Mouse (Mus musculus): ENCODE results near the gene Pfn4.
"Not testable (repeated sequence)": the region's sequence is repeated elsewhere in the genome, so short reads cannot be mapped to it uniquely, and the experiment has no call there.

The Pfn4 gene

DNA sequence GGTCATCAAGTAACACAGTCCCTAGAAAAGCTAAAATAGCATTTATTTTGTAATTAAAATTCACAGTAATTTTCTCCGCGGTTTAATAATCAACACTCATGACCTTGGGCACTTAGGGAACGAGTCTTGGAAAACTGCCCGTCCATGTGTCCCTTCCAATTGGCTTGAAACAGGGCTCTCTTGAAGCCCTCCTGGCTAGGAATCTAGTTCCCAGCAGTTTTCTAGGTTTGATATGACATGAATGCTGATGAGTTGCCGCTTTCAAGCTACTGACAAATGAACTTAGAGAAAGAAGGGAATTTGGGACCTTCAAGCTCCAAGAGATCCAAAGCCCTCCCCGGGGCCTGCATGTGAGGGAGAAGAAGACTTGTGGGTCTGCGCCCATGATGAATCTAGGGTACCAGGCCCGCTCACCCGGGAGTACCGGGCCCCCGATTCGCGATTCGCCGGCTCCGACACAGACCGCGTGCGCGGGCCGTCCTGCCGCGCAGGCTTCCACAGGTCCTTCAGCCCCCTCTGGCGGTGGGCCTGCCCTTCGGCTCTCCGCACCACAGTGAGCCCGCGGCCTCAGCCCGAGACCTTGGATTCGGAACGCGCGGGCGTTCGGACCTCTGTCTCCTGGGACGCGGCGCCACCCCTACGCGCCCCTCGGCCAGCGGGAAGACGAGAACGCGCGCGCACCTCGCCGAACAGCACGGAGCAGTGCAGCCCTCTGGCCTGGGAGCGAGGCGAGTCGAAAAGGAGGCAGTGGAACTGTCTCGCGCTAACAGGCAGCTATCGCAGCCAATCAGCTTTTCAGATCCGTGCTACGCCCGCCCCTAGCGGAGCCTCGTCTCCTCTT lies at the start of gene Pfn4, which contains the start of gene Fam228b:
Gene Pfn4 (plus strand): TSS at position 531 of the 841 bp plus-strand sequence.
Gene Fam228b (minus strand): TSS at position 776 of the 841 bp plus-strand sequence.
- DNase-seq (ENCODE audit: low spot score), result peak; percentile 89

DNA sequence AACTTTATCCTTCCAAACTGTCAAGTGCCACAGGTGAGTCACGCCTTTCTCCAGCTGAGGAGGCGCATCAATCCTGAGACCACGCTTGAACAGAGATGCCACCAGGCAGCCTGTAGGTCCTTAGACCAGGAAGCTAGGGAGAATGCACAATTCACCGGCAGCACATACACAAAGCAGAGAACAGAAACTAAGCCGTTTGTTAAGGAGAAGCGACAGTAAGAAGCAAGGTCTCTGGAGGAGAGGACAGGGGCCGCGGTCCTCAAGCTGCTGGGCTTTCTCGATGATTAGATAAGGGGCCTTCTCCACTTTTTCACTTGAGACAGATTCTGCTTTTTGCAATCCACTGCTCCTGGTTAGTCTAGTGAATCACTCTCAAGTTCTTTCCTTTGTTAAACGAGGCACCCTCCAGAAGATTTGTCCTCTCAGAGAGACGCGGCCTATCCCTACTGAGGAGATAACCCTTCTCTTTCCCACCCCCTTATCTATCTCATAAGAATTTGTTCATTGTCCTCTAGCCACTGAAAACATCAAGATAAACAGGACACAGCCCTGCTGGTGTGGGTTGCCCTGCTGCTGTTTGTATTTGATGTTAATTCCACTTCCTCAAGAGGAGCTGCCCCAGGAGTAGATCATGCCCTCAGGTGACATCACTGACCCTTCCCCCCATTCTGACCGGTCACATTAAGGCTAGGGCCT lies 49.6 kb upstream of the Pfn4 start:
- DNase-seq (ENCODE audit: low spot score), result peak; percentile 20

DNA sequence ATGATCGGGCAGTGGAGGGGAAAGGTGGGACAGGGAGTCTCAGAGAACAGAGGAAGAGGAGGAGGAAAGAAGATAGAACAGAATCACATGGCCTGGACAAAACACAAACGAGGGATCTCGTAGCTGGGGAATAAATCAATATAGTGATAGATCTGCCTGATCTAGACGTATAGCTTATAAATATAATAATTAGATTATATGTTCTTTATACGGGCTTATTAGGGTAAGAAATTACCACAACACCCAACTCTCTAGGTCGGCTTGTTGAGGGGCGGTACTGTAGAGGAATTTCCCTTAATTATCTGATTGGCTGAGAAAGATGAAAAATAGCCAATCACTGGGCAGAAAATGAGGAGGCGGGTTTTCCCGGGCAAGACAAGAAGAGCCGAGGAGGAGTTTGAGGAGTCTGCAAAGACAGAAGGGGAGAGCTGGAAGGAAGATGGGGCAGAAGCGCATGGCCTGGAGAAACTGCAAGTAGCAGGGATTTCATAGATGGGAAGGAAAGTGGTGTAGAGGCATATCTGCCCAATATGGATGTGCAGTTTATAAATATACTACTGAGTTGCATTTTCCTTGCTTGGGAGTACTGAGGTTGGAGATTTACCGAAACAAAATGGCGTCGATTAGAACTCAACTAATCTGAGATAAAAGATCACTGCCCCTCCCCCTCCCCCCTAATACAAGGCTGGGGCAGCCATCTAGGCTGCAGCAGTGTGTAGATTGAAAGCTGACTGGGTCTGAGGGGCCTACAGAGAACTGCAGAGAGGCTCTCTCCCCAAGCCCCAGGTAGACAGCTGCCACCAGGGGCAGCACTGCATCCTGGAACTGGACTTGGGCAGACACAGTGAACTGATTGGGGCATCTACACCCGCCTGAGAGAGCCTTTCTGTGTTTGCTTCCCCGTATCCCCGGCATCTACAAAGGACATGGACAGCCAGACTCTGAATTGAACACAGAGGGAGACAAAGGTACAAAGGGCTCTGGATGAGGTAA lies 48.8 kb upstream of the Pfn4 start:
- peak; percentile 81 for DNase-seq (ENCODE audit: low spot score)

DNA sequence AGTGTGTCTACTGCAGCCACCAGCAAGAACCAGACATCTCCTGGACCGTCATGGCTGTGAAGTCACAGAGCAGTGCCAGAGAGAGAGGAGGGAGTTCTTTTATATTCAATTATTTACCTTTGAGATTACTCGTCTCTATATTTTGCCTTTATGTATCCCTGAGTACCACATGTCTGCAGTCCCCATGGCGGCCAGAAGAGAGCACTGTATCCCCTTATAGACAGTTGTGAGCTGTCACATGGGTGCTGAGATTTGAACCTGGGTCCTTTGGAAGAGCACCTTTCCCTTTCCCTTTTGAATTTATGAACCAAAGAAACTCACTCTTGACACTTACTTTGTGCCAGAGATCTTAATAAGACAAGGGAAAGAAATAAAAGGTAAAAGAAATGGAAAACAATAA lies 39.7 kb upstream of the Pfn4 start:
- DNase-seq (ENCODE audit: low spot score), result no peak

DNA sequence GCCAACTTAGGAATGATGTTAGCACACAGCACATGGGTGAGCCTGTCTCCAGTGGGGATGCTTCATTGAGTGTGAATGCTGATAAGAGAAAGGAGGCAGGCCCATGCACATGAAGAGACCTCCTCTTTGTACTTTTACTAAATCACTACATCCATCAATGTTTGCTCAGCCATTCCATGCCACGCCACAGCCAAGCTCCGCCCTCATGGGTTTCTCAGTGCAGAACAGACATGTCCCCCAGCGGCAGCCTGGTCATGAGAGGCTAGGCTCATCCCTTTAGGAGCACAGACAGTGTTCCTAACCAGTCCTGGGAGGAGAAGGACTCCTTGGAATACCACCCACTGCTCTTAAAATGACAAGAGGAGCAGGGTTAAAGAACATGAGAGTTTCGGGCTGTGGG lies 37.2 kb upstream of the Pfn4 start:
- no peak for DNase-seq (ENCODE audit: low spot score)

DNA sequence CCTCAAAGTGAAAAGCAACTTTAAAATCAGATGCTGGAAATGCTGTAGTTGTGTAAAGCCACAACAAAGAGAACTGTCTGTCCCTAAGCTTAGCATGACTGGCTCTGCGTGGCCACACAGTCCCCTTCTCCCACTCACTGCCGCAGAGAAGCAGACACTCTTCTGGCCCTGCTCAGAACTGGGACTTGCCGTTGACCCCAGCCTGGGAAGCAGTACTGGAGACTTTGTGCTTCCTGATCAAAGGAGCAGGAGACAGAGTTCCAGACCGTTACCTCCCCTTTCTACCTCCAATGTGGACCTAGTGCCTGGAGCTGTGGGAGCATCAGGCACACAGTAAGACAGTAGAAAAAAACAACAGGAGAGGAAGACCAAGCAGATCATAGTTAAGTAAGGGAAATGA lies 36.5 kb upstream of the Pfn4 start:
- DNase-seq (ENCODE audit: low spot score), result no peak

DNA sequence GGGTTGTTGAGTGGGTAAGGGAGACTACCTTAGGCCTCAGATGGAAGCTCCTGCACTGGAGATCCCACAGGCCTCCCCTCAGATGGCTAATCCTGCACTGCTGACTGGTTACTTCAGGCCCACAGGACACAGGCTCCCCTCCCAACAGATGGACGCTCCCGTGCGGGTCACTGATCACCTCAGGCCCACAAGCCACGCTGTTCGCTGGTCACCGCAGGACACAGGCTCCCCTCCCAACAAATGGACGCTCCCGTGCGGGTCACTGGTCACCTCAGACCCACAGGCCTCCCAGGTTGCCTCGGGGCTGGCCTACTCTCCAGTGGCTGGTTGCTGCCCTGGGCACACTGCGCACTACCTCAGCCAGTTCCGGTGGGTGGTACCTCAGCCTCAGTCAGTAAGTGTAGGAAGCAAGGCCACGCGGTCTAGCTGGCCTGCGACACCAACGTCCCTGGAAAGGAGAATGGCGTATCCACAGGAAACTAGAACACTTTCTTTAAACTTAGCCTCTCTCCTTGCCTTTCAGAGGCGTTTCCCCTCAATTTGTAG lies 30.7 kb upstream of the Pfn4 start, which contains the start of gene Fam228a:
Gene Fam228a (minus strand): TSS at position 400 of the 546 bp plus-strand sequence.
- no peak for DNase-seq (ENCODE audit: low spot score)

DNA sequence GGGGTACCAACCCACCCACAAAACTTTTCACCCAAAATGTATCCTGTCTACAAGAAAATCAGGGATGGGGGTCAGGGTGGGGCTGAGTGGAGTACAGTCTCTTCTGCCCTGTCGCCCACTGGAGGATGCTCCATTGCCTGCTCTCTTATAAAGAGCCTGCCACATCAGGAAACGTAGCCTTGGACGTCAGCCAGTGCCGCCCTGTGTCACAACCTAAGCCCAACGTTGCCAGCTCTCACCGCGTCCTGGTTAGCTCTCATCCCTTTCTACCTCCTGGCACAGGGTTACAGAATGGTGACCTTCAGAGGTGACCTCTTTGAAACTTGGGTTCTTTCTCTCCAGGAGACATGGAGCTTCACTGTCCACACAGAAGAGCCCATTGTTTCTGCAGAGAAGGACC lies 28.0 kb upstream of the Pfn4 start:
- DNase-seq (ENCODE audit: low spot score), result no peak

DNA sequence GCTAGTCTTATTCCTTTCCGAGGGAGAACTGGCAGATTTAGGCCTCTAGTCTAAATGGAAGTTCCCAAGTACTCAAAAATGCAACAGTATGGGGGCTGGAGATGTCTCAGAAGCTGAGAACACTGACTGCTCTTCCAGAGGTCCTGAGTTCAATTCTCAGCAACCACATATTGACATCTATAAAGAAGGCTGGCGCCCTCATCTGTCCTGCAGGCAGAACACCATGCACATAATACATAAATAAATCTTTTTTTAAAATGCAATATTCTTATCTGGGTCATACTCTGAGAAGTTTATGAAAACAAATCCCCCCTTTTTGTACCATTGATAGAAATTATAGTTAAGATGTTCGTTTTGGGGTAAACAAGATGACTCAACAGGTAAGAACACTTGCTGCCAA lies 26.6 kb upstream of the Pfn4 start:
- DNase-seq (ENCODE audit: low spot score), result no peak

DNA sequence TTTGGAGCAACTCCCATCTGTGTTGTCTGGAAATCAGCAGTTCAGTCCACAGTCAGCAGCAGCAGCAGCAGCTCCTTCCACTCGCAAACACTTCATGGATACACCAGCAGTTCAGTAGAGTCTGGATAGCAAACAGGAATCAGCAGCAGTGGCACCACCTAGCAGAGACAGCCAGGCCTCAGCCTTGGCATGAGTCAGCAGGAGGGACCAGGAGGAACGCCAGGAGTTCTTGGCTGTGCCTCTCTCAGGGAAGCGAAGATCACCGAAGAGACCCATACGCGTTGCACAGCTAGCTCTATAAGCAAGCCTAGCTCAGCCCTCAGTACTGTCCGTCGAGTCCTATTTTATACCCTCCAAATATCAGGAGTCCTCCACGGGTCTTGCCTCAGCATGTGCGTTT lies 24.3 kb upstream of the Pfn4 start:
- DNase-seq (ENCODE audit: low spot score), result no peak

DNA sequence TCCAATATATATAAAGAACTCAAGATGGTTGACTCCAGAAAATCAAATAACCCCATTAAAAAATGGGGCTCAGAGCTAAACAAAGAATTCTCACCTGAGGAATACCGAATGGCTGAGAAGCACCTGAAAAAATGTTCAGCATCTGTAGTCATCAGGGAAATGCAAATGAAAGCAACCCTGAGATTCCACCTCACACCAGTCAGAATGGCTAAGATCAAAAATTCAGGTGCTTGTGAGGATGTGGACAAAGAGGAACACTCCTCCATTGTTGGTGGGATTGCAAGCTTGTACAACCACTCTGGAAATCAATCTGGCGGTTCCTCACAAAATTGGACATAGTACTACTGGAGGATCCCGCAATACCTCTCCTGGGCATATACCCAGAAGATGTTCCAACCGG lies 14.4 kb upstream of the Pfn4 start:
- DNase-seq (ENCODE audit: low spot score), result not testable (repeated sequence)

DNA sequence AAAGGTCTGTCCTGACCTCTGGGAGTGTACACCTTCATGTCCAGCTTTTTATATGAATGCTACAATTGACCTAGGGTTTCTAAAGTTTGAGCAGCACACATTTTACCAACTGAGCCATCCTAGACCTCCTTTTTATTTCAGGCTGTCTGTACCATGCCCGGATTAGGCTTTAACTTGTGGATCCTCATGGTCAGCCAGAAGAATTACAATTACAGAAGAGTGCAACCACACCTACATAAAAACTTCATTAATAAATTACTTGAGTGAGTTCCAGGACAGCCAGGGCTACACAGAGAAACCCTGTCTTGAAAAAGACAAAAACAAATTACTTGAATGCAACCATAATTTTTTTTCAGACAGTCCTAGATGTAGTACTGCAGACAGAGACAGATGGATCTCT lies 11.8 kb upstream of the Pfn4 start:
- no peak for DNase-seq (ENCODE audit: low spot score)

DNA sequence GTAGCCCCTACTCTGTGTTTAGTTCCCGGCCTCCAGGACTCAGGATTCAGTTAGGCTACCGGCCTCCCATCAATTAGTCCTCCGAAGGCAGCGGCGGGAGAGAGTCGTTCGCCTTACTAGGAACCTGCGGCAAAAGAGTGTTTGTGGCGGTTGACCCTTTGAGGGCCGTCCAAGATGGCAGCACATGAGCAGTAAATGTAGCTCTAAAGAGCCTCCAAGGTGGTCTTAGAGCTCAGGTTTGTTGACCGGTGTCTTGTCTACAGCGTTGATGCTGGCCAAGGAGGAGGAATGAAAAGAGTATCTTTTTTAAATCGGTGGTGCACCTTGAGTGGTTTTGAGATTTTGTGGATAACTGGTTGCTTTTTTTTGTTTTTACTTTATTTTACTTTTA lies 506 bp downstream of the Pfn4 start:
- DNase-seq (ENCODE audit: low spot score), result no peak

DNA sequence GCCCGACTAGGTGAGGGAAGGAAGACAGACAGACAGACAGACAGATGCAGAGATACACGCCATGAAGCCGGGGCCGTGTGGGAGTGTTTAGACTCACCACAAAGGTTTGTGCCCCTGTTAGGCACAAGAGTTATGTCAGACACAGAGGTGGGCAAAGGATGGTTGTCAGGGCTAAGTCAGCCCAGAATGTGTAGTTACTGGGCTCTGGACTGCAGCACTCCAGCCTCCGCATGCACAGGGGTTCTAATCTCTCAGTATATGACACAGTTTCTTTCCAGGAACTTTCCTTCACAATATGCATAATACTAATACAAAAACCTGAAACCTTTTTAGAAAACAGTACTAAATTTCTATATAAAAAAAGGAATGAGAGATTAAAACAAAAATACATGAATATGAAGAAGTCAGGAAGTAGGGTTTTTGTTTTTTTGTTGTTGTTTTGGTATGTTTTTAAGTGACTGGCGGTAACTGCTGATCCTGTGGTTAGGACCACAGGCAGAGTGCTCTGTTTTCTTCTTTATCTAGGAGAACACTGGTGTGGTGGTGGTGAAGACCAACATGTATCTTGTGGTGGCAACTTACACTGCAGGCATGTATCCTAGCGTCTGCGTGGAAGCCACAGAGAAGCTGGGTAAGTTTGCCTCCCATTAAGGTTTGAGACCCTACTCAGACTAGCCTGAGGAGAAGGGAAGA lies 6.2 kb downstream of the Pfn4 start:
- peak; percentile 32 for DNase-seq (ENCODE audit: low spot score)

DNA sequence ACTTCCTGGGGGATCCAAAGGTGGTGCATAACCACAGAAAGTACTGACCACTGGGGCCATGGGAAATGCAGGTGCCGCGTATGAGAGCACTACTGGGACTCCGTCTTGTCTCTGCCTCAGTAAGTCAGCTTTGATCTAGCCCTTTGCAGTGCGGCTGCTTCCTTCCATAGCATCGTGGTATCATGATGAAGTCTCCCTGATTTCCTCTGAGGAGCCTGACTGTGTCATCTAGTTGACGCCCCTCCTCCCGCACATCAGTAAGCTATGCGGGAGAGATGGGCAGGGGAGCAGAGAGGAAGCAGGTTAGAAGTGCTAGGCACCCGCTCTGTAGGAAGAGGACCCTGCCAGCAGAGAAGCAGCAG lies 6.7 kb downstream of the Pfn4 start:
- no peak for DNase-seq (ENCODE audit: low spot score)

DNA sequence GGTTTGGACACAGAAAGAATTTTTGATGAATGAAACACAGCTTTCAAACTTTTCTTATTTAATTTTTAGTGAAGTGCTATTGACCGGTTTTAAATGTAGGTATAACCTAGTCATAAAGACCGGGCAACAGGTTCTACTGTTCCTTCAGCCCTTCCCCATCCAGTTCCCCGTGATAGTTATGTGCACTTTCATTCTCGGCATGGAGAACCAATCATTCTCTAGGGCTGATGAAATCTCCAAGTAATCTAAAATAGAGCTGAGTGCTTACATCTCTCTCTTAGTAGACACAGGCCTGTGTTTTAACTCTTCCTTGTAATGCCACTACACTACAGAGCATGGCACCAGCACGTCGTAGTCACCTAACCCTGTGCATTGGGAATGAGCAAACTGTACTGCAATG lies 8.9 kb downstream of the Pfn4 start:
- no peak for DNase-seq (ENCODE audit: low spot score)

DNA sequence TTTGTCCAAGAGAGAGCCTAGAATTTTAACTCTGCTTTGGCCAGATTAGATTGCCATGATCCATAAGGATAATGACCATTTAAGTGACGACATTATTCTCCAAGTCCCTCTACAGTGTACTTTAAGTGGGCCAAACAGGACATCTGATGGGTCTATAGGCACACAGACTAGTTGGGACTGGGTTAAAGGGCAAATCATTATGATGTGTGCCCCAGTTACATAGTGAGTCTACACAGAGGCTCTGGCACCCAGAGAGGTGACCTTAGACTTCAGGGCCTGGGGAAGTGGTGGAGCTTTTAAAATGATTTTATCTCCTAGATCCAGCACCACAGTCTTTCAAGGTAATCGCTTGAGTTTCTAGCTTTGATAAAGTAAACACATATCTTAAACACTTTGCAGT lies 11.4 kb downstream of the Pfn4 start:
- DNase-seq (ENCODE audit: low spot score), result no peak

DNA sequence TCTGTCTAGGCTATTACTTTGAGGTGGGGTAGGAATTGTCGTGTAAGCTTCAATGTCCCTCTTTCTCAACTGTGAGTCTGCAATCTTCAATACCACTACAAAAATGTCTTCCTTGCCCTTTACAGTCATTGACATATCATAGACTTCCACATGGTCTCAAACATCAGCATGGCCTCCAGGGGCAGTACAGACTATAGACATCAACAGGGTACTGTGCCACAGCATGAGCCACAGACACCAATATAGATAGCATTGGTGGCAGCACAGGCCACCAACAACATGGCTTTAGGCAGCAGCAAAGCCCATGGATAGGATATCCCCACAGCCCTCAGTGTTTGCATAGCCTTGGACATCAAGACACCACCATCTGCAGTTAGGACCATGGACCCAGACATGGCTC lies 12.4 kb downstream of the Pfn4 start:
- DNase-seq (ENCODE audit: low spot score), result no peak

DNA sequence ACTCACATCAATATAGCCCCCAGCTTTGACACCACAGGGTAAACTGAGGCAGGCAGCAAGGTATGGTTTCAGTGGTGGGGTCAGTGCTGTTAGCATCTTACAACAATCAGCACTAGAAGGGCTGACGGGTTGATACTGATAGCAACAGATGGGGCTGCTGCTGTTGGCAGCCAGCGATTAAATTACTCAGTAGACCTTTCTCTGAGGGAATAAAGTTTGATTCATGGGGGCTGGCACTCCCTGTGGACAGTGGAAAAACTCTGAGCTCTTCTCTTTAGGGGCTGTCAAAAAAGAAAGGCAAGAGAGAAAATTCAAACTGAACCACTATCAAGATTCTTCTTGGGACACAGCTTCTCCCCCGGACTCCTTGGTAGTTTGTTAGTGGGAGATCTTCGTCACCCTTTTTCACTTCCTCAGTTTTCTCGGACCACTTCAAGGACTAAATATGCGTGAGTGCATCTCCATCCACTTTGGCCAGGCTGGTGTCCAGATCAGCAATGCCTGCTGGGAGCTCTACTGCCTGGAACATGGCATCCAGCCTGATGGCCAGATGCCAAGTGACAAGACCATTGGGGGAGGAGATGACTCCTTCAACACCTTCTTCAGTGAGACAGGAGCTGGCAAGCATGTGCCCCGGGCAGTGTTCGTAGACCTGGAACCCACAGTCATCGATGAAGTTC lies 13.0 kb downstream of the Pfn4 start:
- DNase-seq (ENCODE audit: low spot score), result not testable (repeated sequence)

DNA sequence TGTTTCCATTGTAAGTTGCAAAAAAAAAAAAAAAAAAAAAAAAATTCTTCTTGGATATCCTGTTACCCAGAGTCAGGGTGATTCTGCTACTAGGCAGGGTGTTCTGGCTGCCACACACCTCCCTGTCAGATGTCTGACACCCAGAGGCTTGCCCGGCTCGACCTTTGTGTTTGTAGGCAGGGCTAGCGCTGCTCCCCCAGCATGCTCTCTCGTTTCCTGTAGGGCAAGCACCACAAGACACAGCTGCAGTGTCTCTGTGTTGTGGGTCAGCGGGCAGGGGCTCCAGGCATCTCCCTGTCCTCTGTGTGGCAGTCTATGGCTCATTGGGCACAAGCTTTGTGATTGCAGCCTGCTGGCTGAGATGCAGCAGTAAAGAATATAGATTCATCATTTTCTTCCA lies 14.8 kb downstream of the Pfn4 start:
- DNase-seq (ENCODE audit: low spot score), result no peak

DNA sequence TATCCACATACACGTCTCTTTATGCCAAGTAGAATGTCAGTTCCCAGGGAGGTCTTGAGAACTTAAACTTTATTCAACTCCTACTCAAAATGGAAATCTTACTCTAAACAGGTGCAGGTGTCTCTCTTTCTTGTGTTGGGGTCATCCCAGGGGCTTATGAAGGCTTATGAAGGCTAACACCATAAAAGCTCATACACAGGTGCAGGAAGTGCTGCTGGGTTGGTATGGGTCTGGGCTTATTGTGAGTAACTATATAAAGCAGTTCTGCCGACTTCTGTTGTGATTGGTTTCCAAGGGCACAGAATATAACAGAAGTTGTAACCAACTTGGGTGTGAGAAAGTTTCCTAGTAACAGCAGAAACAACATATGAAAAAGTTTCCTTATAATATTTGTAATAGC lies 15.6 kb downstream of the Pfn4 start:
- DNase-seq (ENCODE audit: low spot score), result no peak
